Mouse (Mus musculus) megakaryocyte, embryonic 14.5 days (primary cell): Measurements from ENCODE around the gene Ulk3.

Experiments used
- FLI1 ChIP-seq: IDR thresholded peaks from 2 replicates; pipeline ENCODE4 v1.6.1; 2012; ENCODE audit warnings: low read length, inconsistent platforms, mixed read lengths
- GATA1 ChIP-seq: IDR thresholded peaks from 3 replicates; pipeline ENCODE4 v1.6.1; 2012; ENCODE audit warnings: mixed read lengths, low read length, inconsistent platforms, borderline replicate concordance

GRCm38 (mm10) chr9:57612587-57612986 lies 23.3 kb downstream of the Ulk3 start:
- no peak for TF ChIP-seq GATA1
- TF ChIP-seq FLI1: no peak
